In genomic region chr11:103232966-103233365, GRCm38 (mm10) we compare ENCODE assay signal across 9 mouse cellular contexts. TPM values are rescaled to one million over a fixed set of nuclear protein-coding genes. Genes with fewer than 3 reads are reported as not detected.
A peak's percentile ranks its signal among the peaks of the same experiment; 100 is the strongest.
DNase-seq lines count a peak whose midpoint lies in the region; ATAC-seq lines count a peak whose summit lies in the region.
"Had no signal": no experiment of that assay in that cellular context is flagged by ENCODE, and none has a peak within 500 bp of the region (broad histone marks: within the 10 kb centered on the region; RNA-seq: fewer than 3 reads in every experiment).

No protein-coding gene starts in this region.

- DNase-seq in hindbrain, embryonic 11.5 days (ENCODE audit: low spot score), result peak; percentile 85
- peak; percentile 79 for DNase-seq in adipocyte (ENCODE audit: low spot score)
- peak; percentile 84 for DNase-seq in embryo, embryonic 10.5 days (ENCODE audit: low spot score)
- peak; percentile 84 to 92 for DNase-seq in heart, postnatal 36 days
- peak; percentile 86 to 88 for DNase-seq in left cerebral cortex, postnatal 14 days (ENCODE audit: low spot score in 2 of 2)
- DNase-seq in natural killer cell, adult 2 months (ENCODE audit: low spot score in 2 of 2), result peak; percentile 69 to 80
- DNase-seq in thymus, adult 18-20 months, result peak; percentile 55 to 67

- intact Hi-C loops in heart, postnatal 36 days (cut with DNase I), result loop anchor here (1.0 to 2.0 kb wide), 3 partner anchors 39 to 92 kb away; no protein-coding TSS in a partner anchor
- intact Hi-C loops in left cerebral cortex, postnatal 14 days (cut with DNase I), result loop anchor here (1.0 kb wide), 1 partner anchor 93 kb away; no protein-coding TSS in a partner anchor

- H3K36me3 ChIP-seq in hindbrain, embryonic 11.5 days (ENCODE audit: control insufficient read depth, insufficient read depth, low read length), result peaks cover 5% of the 10 kb centered on the region; the same call in 1 of the 2 replicates
- peaks cover 54% of the 10 kb centered on the region for H3K36me3 ChIP-seq in hindbrain, embryonic 13.5 days

- no peak overlapping the region for H3K27ac ChIP-seq in hindbrain, embryonic 11.5 days (ENCODE audit: low read depth, low read length)
- H3K27ac ChIP-seq in hindbrain, embryonic 13.5 days, result no peak overlapping the region
- H3K27ac ChIP-seq: neural tube, embryonic 13.5 days had no signal

- no peak for ATAC-seq in hindbrain, embryonic 11.5 days (ENCODE audit: low FRiP score)
- ATAC-seq in hindbrain, embryonic 13.5 days (ENCODE audit: low FRiP score), result no peak

- no peaks in the 10 kb centered on the region for H3K27me3 ChIP-seq in hindbrain, embryonic 11.5 days (ENCODE audit: control insufficient read depth, insufficient read depth, low read length)
- no peaks in the 10 kb centered on the region for H3K27me3 ChIP-seq in hindbrain, embryonic 13.5 days
- H3K27me3 ChIP-seq: neural tube, embryonic 13.5 days had no signal

- H3K4me2 ChIP-seq in hindbrain, embryonic 11.5 days (replicated peaks; ENCODE audit: low read depth, low read length), result no peak overlapping the region
- no peak overlapping the region for H3K4me2 ChIP-seq in hindbrain, embryonic 13.5 days
- H3K4me2 ChIP-seq: neural tube, embryonic 13.5 days had no signal

- H3K4me1 ChIP-seq in hindbrain, embryonic 11.5 days (replicated peaks; ENCODE audit: control insufficient read depth, insufficient read depth, low read length), result no peaks in the 10 kb centered on the region
- no peaks in the 10 kb centered on the region for H3K4me1 ChIP-seq in hindbrain, embryonic 13.5 days (replicated peaks)
- H3K4me1 ChIP-seq: neural tube, embryonic 13.5 days had no signal

- no peak overlapping the region for H3K9ac ChIP-seq in hindbrain, embryonic 11.5 days (ENCODE audit: low read depth, low read length)
- H3K9ac ChIP-seq in hindbrain, embryonic 13.5 days, result no peak overlapping the region
- H3K9ac ChIP-seq: neural tube, embryonic 13.5 days had no signal

- no peak overlapping the region for H3K4me3 ChIP-seq in hindbrain, embryonic 11.5 days (ENCODE audit: low read depth, low read length)
- H3K4me3 ChIP-seq in hindbrain, embryonic 13.5 days, result no peak overlapping the region
- H3K4me3 ChIP-seq: neural tube, embryonic 13.5 days had no signal

- no peaks in the 10 kb centered on the region for H3K9me3 ChIP-seq in hindbrain, embryonic 11.5 days (ENCODE audit: control insufficient read depth, low read length)
- H3K9me3 ChIP-seq in hindbrain, embryonic 13.5 days, result 0 out of 2 replicates have a peak, but pooled peaks cover 4% of the 10 kb centered on the region
- H3K9me3 ChIP-seq: neural tube, embryonic 13.5 days had no signal

- WGBS in hindbrain, embryonic 11.5 days, result 37% methylated on average over 7 of the region's 7 CpGs
- 32% methylated on average over 7 of the region's 7 CpGs for WGBS in hindbrain, embryonic 13.5 days

RNA-seq across cellular contexts. Expression of gene Spata32, which starts 14.7 kb away (rescaled TPM):
- polyA plus RNA-seq in hindbrain, embryonic 11.5 days (2014; fragmentation: Nextera tagmentation; extraction: Ambion mirVana), result not detected in 2 replicates
- 0.40 and 0.58 TPM in 2 replicates for polyA plus RNA-seq in hindbrain, embryonic 13.5 days (2015; fragmentation: Nextera tagmentation; extraction: Ambion mirVana)
- total RNA-seq in heart, postnatal 36 days (2021), result not detected
- total RNA-seq in left cerebral cortex, postnatal 14 days (2021), result 1 to 10 TPM; 1.0 to 1.2 TPM

RNA-seq across cellular contexts. Expression of gene 1700023F06Rik, which starts 24.6 kb away (rescaled TPM):
- 0.25 and 0.27 TPM in 2 replicates for polyA plus RNA-seq in hindbrain, embryonic 11.5 days (2014; fragmentation: Nextera tagmentation; extraction: Ambion mirVana)
- 0.87 and 1.3 TPM in 2 replicates for polyA plus RNA-seq in hindbrain, embryonic 13.5 days (2015; fragmentation: Nextera tagmentation; extraction: Ambion mirVana)
- not detected for total RNA-seq in heart, postnatal 36 days (2021)
- total RNA-seq in left cerebral cortex, postnatal 14 days (2021), result 1 to 10 TPM; 2.3 TPM

RNA-seq across cellular contexts. Expression of gene Map3k14, which starts 34.3 kb away (rescaled TPM):
- 3.0 and 3.3 TPM in 2 replicates for polyA plus RNA-seq in hindbrain, embryonic 11.5 days (2014; fragmentation: Nextera tagmentation; extraction: Ambion mirVana)
- polyA plus RNA-seq in hindbrain, embryonic 13.5 days (2015; fragmentation: Nextera tagmentation; extraction: Ambion mirVana), result 3.2 and 3.4 TPM in 2 replicates
- total RNA-seq in heart, postnatal 36 days (2021), result 1 to 10 TPM; 3.3 to 3.8 TPM
- total RNA-seq in left cerebral cortex, postnatal 14 days (2021), result 1 to 10 TPM; 2.6 to 3.8 TPM
